Mouse (Mus musculus): ENCODE results near the gene Plin5. TPM values are rescaled to one million over a fixed set of nuclear protein-coding genes. Genes with fewer than 3 reads are reported as not detected.

Plin5 gene
- total and polyA plus RNA-seq, 3 experiments = not detected

DNA sequence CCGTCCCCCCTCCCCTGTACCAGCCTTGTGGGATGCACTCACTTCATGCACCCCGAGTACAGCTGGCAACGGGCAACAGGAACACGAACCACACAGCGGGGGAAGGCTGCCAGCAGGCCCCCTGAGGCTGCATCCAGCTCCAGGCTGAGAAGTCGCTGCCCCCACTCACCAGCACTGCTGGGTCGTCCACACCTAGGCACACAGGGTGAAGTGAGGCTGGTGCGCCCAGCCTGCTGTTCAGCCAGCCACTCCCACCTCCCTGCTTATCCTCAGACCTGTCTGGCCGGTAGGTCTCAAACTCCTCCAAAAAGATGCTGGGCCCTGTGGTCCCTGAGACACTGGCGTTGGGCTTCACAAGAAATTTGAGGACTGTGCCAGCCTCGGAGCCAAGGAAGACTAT is 8.8 kb upstream of the Plin5 start:
- Histone ChIP-seq H3K36me3 (ENCODE audit: control insufficient read depth in 1 of 2, insufficient read depth in 2 of 2, low read length in 2 of 2) (no peaks in the 10 kb centered on the region), H3K27ac (ENCODE audit: control insufficient read depth, low read depth, low read length) (no peak overlapping the region), H3K4me3 (ENCODE audit: control insufficient read depth in 1 of 2, insufficient read depth in 1 of 2, low read depth in 2 of 2, low read length in 2 of 2) (no peak overlapping the region), H3K4me1 (ENCODE audit: control insufficient read depth in 1 of 2, insufficient read depth in 2 of 2, low read length in 2 of 2) (no peaks in the 10 kb centered on the region), H3K27me3 (ENCODE audit: control insufficient read depth in 1 of 2, insufficient read depth in 2 of 2, low read length in 2 of 2) (no peaks in the 10 kb centered on the region), H3K9ac (ENCODE audit: control insufficient read depth, low read depth, low read length, poor library complexity, severe bottlenecking) (no peak overlapping the region), H3K9me3 (replicated peaks; ENCODE audit: insufficient read depth, low read length) (no peaks in the 10 kb centered on the region), H3K79me2 (ENCODE audit: control insufficient read depth, insufficient read depth, low read length, poor library complexity) (no peaks in the 10 kb centered on the region)
- TF ChIP-seq TCF12 (IDR thresholded peaks at IDR 0.05; ENCODE audit: low read depth, low read length) = no peak
- TF ChIP-seq ZC3H11A (IDR thresholded peaks at IDR 0.05; ENCODE audit: low read depth, low read length) = no peak
- TF ChIP-seq NRF1 (IDR thresholded peaks at IDR 0.05; ENCODE audit: insufficient read depth, low read depth, low read length, poor library complexity, severe bottlenecking) = no peak
- TF ChIP-seq UBTF (IDR thresholded peaks at IDR 0.05; ENCODE audit: borderline replicate concordance, insufficient read depth, low read depth, low read length) = no peak
- no peak for TF ChIP-seq GABPA (IDR thresholded peaks at IDR 0.05; ENCODE audit: low read depth, low read length)
- TF ChIP-seq POLR2A (IDR thresholded peaks at IDR 0.05; ENCODE audit: control insufficient read depth in 1 of 2, insufficient read depth in 1 of 2, low read depth in 1 of 2, low read length in 2 of 2, poor library complexity in 1 of 2) = no peak
- no peak for TF ChIP-seq SMC3 (IDR thresholded peaks at IDR 0.05; ENCODE audit: low read depth, low read length)
- TF ChIP-seq ZMIZ1 (IDR thresholded peaks at IDR 0.05; ENCODE audit: low read depth, low read length) = no peak
- no peak for DNase-seq (ENCODE audit: low read depth, low spot score)

GRCm38 (mm10) chr17:56125276-56125630 is 7.9 kb upstream of the Plin5 start:
- H3K4me3 ChIP-seq (ENCODE audit: control insufficient read depth in 1 of 2, insufficient read depth in 1 of 2, low read depth in 2 of 2, low read length in 2 of 2) = no peak overlapping the region

DNA sequence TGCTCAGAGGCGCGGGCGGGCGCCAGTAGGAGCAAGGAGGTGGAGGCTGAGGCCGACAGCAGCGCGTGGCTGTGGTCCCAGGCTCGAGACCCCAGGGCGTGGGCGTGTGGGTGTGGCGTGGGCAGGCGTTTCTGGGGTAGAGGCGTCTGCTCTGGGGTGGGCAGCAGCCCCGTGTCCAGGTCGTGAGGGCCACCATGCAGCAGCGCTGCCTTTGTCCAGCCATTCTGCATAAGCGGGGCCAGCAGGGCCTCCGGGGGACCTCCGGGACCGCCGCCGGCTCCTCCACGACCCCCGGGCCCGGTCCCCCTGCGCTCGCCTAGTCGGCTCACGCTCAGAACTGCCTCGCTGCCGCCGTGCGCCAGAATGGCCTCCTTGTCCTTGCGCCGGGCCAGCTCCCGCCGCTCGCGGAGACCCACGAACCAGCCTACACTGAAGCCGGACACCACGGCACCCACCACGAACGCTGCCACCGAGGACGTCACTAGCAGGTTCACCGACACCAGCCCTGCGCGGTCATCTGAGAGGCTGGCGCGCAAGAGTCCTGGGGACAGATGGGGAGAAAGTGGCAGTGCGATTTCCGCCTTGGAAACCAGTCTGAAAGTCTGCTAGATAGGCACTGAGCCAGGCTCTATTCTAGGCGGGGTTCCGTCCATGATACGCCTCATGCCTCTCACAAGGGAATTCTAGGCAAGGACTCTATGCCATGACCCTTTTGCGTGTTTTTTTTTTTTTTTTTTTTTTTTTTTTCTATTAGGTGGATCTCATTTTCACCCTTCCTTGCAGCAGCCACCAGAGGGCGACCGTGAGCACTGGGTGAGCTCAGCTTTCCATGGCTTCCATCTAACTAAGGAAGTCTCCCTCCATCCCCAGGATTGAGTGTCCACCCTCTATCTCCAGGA is 7.2 kb upstream of the Plin5 start:
- H3K4me3 ChIP-seq (ENCODE audit: control insufficient read depth in 1 of 2, insufficient read depth in 1 of 2, low read depth in 2 of 2, low read length in 2 of 2) = no peak overlapping the region
- DNase-seq (ENCODE audit: low read depth, low spot score) = peak; percentile 66
- TF ChIP-seq CHD1 (IDR thresholded peaks at IDR 0.05; ENCODE audit: low read depth, low read length) (no peak), RAD21 (IDR thresholded peaks at IDR 0.05; ENCODE audit: low read depth, low read length) (peak; percentile 17), ZNF384 (IDR thresholded peaks at IDR 0.05; ENCODE audit: low read depth, low read length) (peak; percentile 96), USF2 (IDR thresholded peaks at IDR 0.05; ENCODE audit: borderline replicate concordance in 1 of 2, insufficient read depth in 1 of 2, low read depth in 1 of 2, low read length in 2 of 2) (no peak), SMC3 (IDR thresholded peaks at IDR 0.05; ENCODE audit: low read depth, low read length) (peak; percentile 54), CTCF (IDR thresholded peaks at IDR 0.05 in 2 of 3, conservative IDR thresholded peaks at IDR 0.05 in 1 of 3; ENCODE audit: control insufficient read depth in 1 of 3, insufficient read depth in 1 of 3, low read depth in 2 of 3, low read length in 3 of 3, poor library complexity in 1 of 3, severe bottlenecking in 1 of 3) (peak; percentile 67 to 83 (median 82))
- no peaks in the 10 kb centered on the region for H3K9me3 ChIP-seq (replicated peaks; ENCODE audit: insufficient read depth, low read length)
- H3K36me3 ChIP-seq (ENCODE audit: control insufficient read depth in 1 of 2, insufficient read depth in 2 of 2, low read length in 2 of 2) = no peaks in the 10 kb centered on the region
- H3K4me1 ChIP-seq (ENCODE audit: control insufficient read depth in 1 of 2, insufficient read depth in 2 of 2, low read length in 2 of 2) = no peaks in the 10 kb centered on the region
- H3K9ac ChIP-seq (ENCODE audit: control insufficient read depth, low read depth, low read length, poor library complexity, severe bottlenecking) = no peak overlapping the region
- no peaks in the 10 kb centered on the region for H3K27me3 ChIP-seq (ENCODE audit: control insufficient read depth in 1 of 2, insufficient read depth in 2 of 2, low read length in 2 of 2)
- H3K27ac ChIP-seq (ENCODE audit: control insufficient read depth, low read depth, low read length) = no peak overlapping the region
- no peaks in the 10 kb centered on the region for H3K79me2 ChIP-seq (ENCODE audit: control insufficient read depth, insufficient read depth, low read length, poor library complexity)

More at GRCm38 (mm10) chr17:56125276-56125630, 7.9 kb upstream of the Plin5 start:
- Histone ChIP-seq H3K36me3 (ENCODE audit: control insufficient read depth in 1 of 2, insufficient read depth in 2 of 2, low read length in 2 of 2) (no peaks in the 10 kb centered on the region), H3K79me2 (ENCODE audit: control insufficient read depth, insufficient read depth, low read length, poor library complexity) (no peaks in the 10 kb centered on the region), H3K9ac (ENCODE audit: control insufficient read depth, low read depth, low read length, poor library complexity, severe bottlenecking) (no peak overlapping the region), H3K27me3 (ENCODE audit: control insufficient read depth in 1 of 2, insufficient read depth in 2 of 2, low read length in 2 of 2) (no peaks in the 10 kb centered on the region), H3K4me1 (ENCODE audit: control insufficient read depth in 1 of 2, insufficient read depth in 2 of 2, low read length in 2 of 2) (no peaks in the 10 kb centered on the region), H3K9me3 (replicated peaks; ENCODE audit: insufficient read depth, low read length) (no peaks in the 10 kb centered on the region), H3K27ac (ENCODE audit: control insufficient read depth, low read depth, low read length) (no peak overlapping the region)
- DNase-seq (ENCODE audit: low read depth, low spot score) = no peak
- no peak for TF ChIP-seq TBP (IDR thresholded peaks at IDR 0.05; ENCODE audit: low read depth, low read length)
- TF ChIP-seq BHLHE40 (IDR thresholded peaks at IDR 0.05; ENCODE audit: borderline replicate concordance, low read depth, low read length) = no peak
- no peak for TF ChIP-seq ZMIZ1 (IDR thresholded peaks at IDR 0.05; ENCODE audit: low read depth, low read length)
- no peak for TF ChIP-seq E2F4 (IDR thresholded peaks at IDR 0.05; ENCODE audit: borderline replicate concordance, low read depth, low read length)
- TF ChIP-seq ELF1 (IDR thresholded peaks at IDR 0.05; ENCODE audit: low read depth, low read length) = no peak
- TF ChIP-seq RAD21 (IDR thresholded peaks at IDR 0.05; ENCODE audit: low read depth, low read length) = no peak
- TF ChIP-seq CTCF (IDR thresholded peaks at IDR 0.05 in 2 of 3, conservative IDR thresholded peaks at IDR 0.05 in 1 of 3; ENCODE audit: control insufficient read depth in 1 of 3, insufficient read depth in 1 of 3, low read depth in 2 of 3, low read length in 3 of 3, poor library complexity in 1 of 3, severe bottlenecking in 1 of 3) = no peak
- no peak for TF ChIP-seq ETS1 (IDR thresholded peaks at IDR 0.05; ENCODE audit: low read depth, low read length)
